Mouse (Mus musculus): ENCODE results near the gene Qk. TPM values are rescaled to one million over a fixed set of nuclear protein-coding genes. Genes with fewer than 3 reads are reported as not detected.

The Qk gene
- polyA plus RNA-seq, 1 experiment: 278 TPM

- TF ChIP-seq POLR2A (IDR thresholded peaks at IDR 0.05; ENCODE audit: borderline replicate concordance, insufficient read depth, low read length): no peak
- TF ChIP-seq CTCF (IDR thresholded peaks at IDR 0.05; ENCODE audit: borderline replicate concordance, insufficient read depth, low read depth, low read length): no peak
- no peak for DNase-seq
- no peak overlapping the region for H3K4me3 ChIP-seq (replicated peaks; ENCODE audit: insufficient read depth, low read depth, low read length)
- 93% methylated on average over 14 of the region's 14 CpGs for WGBS
- H3K27ac ChIP-seq (ENCODE audit: insufficient read depth, low read length): no peak overlapping the region
- H3K27me3 ChIP-seq (ENCODE audit: control insufficient read depth, insufficient read depth, low read length): no peaks in the 10 kb centered on the region
- no peaks in the 10 kb centered on the region for H3K4me1 ChIP-seq (ENCODE audit: control insufficient read depth, insufficient read depth, low read length)
Observed at GRCm38 (mm10) chr17:10359466-10359865, 39.8 kb upstream of the Qk start.

- TF ChIP-seq CTCF (IDR thresholded peaks at IDR 0.05; ENCODE audit: borderline replicate concordance, insufficient read depth, low read depth, low read length) (no peak), POLR2A (IDR thresholded peaks at IDR 0.05; ENCODE audit: borderline replicate concordance, insufficient read depth, low read length) (no peak)
- Histone ChIP-seq H3K27ac (ENCODE audit: insufficient read depth, low read length) (no peak overlapping the region), H3K27me3 (ENCODE audit: control insufficient read depth, insufficient read depth, low read length) (no peaks in the 10 kb centered on the region), H3K4me3 (replicated peaks; ENCODE audit: insufficient read depth, low read depth, low read length) (peak overlapping the region; percentile 26), H3K4me1 (ENCODE audit: control insufficient read depth, insufficient read depth, low read length) (no peaks in the 10 kb centered on the region)
- 9% methylated on average over 12 of the region's 12 CpGs for WGBS
- no peak for DNase-seq
Observed at GRCm38 (mm10) chr17:10357348-10357747, 37.7 kb upstream of the Qk start.

- no peak for TF ChIP-seq POLR2A (IDR thresholded peaks at IDR 0.05; ENCODE audit: borderline replicate concordance, insufficient read depth, low read length)
- no peak for TF ChIP-seq CTCF (IDR thresholded peaks at IDR 0.05; ENCODE audit: borderline replicate concordance, insufficient read depth, low read depth, low read length)
- Histone ChIP-seq H3K4me1 (ENCODE audit: control insufficient read depth, insufficient read depth, low read length) (no peaks in the 10 kb centered on the region), H3K27me3 (ENCODE audit: control insufficient read depth, insufficient read depth, low read length) (no peaks in the 10 kb centered on the region), H3K4me3 (replicated peaks; ENCODE audit: insufficient read depth, low read depth, low read length) (no peak overlapping the region), H3K27ac (ENCODE audit: insufficient read depth, low read length) (no peak overlapping the region)
- 69% methylated on average over 6 of the region's 6 CpGs for WGBS
- DNase-seq: no peak
Observed at GRCm38 (mm10) chr17:10356294-10356693, 36.6 kb upstream of the Qk start.

GRCm38 (mm10) chr17:10355746-10356145, 36.1 kb upstream of the Qk start:
- no peak overlapping the region for H3K27ac ChIP-seq (ENCODE audit: insufficient read depth, low read length)
- H3K27me3 ChIP-seq (ENCODE audit: control insufficient read depth, insufficient read depth, low read length): no peaks in the 10 kb centered on the region
- TF ChIP-seq POLR2A (IDR thresholded peaks at IDR 0.05; ENCODE audit: borderline replicate concordance, insufficient read depth, low read length) (no peak), CTCF (IDR thresholded peaks at IDR 0.05; ENCODE audit: borderline replicate concordance, insufficient read depth, low read depth, low read length) (no peak)
- 41% methylated on average over 8 of the region's 8 CpGs for WGBS
- H3K4me3 ChIP-seq (replicated peaks; ENCODE audit: insufficient read depth, low read depth, low read length): no peak overlapping the region
- DNase-seq: no peak
- no peaks in the 10 kb centered on the region for H3K4me1 ChIP-seq (ENCODE audit: control insufficient read depth, insufficient read depth, low read length)

GRCm38 (mm10) chr17:10338286-10338685, 18.6 kb upstream of the Qk start:
- no peak overlapping the region for H3K27ac ChIP-seq (ENCODE audit: insufficient read depth, low read length)
- H3K4me3 ChIP-seq (replicated peaks; ENCODE audit: insufficient read depth, low read depth, low read length): no peak overlapping the region
- 84% methylated on average over 10 of the region's 10 CpGs for WGBS
- H3K4me1 ChIP-seq (ENCODE audit: control insufficient read depth, insufficient read depth, low read length): no peaks in the 10 kb centered on the region; the same call in 1 of the 2 replicates
- no peaks in the 10 kb centered on the region for H3K27me3 ChIP-seq (ENCODE audit: control insufficient read depth, insufficient read depth, low read length)
- no peak for DNase-seq
- no peak for TF ChIP-seq CTCF (IDR thresholded peaks at IDR 0.05; ENCODE audit: borderline replicate concordance, insufficient read depth, low read depth, low read length)
- no peak for TF ChIP-seq POLR2A (IDR thresholded peaks at IDR 0.05; ENCODE audit: borderline replicate concordance, insufficient read depth, low read length)

GRCm38 (mm10) chr17:10336558-10336957, 16.9 kb upstream of the Qk start:
- no peaks in the 10 kb centered on the region; the same call in 1 of the 2 replicates for H3K4me1 ChIP-seq (ENCODE audit: control insufficient read depth, insufficient read depth, low read length)
- DNase-seq: no peak
- TF ChIP-seq POLR2A (IDR thresholded peaks at IDR 0.05; ENCODE audit: borderline replicate concordance, insufficient read depth, low read length) (no peak), CTCF (IDR thresholded peaks at IDR 0.05; ENCODE audit: borderline replicate concordance, insufficient read depth, low read depth, low read length) (no peak)

GRCm38 (mm10) chr17:10335809-10336499, 16.3 kb upstream of the Qk start:
- H3K27ac ChIP-seq (ENCODE audit: insufficient read depth, low read length): no peak overlapping the region; the same call in 1 of the 2 replicates
- 20% methylated on average over 16 of the region's 16 CpGs for WGBS
- DNase-seq: no peak
- H3K27me3 ChIP-seq (ENCODE audit: control insufficient read depth, insufficient read depth, low read length): no peaks in the 10 kb centered on the region
- TF ChIP-seq CTCF (IDR thresholded peaks at IDR 0.05; ENCODE audit: borderline replicate concordance, insufficient read depth, low read depth, low read length): no peak
- TF ChIP-seq POLR2A (IDR thresholded peaks at IDR 0.05; ENCODE audit: borderline replicate concordance, insufficient read depth, low read length): no peak
- H3K4me3 ChIP-seq (replicated peaks; ENCODE audit: insufficient read depth, low read depth, low read length): peak overlapping the region; percentile 82
- H3K4me1 ChIP-seq (ENCODE audit: control insufficient read depth, insufficient read depth, low read length): no peaks in the 10 kb centered on the region; the same call in 1 of the 2 replicates

More at GRCm38 (mm10) chr17:10336558-10336957, 16.9 kb upstream of the Qk start:
- 81% methylated on average over 12 of the region's 12 CpGs for WGBS
- no peaks in the 10 kb centered on the region for H3K27me3 ChIP-seq (ENCODE audit: control insufficient read depth, insufficient read depth, low read length)
- no peak overlapping the region for H3K27ac ChIP-seq (ENCODE audit: insufficient read depth, low read length)
- H3K4me3 ChIP-seq (replicated peaks; ENCODE audit: insufficient read depth, low read depth, low read length): no peak overlapping the region

All from cerebellum, adult 2 months (tissue).